Mouse (Mus musculus): Measurements from ENCODE around the gene Cmss1.

- TF ChIP-seq CTCF (IDR thresholded peaks at IDR 0.05; ENCODE audit: extremely low read depth, insufficient read depth, insufficient read length, insufficient replicate concordance) (no peak), POLR2A (IDR thresholded peaks at IDR 0.05; ENCODE audit: low read depth, low read length) (no peak)
These were observed 43.2 kb upstream of the Cmss1 start for GRCm38 (mm10) chr16:57649888-57650287.
